Mouse (Mus musculus) heart, postnatal 0 days (tissue): ENCODE measurements at regions not wholly inside any gene's neighbourhood (a gene's known extent, or its start where the extent isn't known, plus 50 kb on each side); places are given as distances from the start of the nearest gene placed in this dataset.

ENCODE experiments used
- ATAC-seq: fragments of 200-750 bp; cut with Nextera tagmentation; 2 replicates; pipeline ENCODE4 v1.8.0; 2017; ENCODE audit warnings: low read depth, moderate number of reproducible peaks, moderate library complexity; ENCODE audit not compliant: insufficient read depth
- DNase-seq: peaks from one replicate; pipeline ENCODE4 v3.0.0-alpha.2; 2016; ENCODE audit warnings: low spot score
- H3K27ac ChIP-seq: fragments of 300-500 bp; sonication (generic); 2 replicates; pipeline ENCODE4 v1.5.1; 2014; ENCODE audit warnings: low read depth, mild to moderate bottlenecking
- H3K27me3 ChIP-seq: fragments of 300-500 bp; sonication (generic); 2 replicates; pipeline ENCODE4 v1.6.1; 2014; ENCODE audit warnings: low read length, mixed read lengths; ENCODE audit not compliant: control insufficient read depth, insufficient read depth
- H3K36me3 ChIP-seq: fragments of 300-500 bp; sonication (generic); replicated peaks from 2 replicates; pipeline ENCODE4 v1.6.1; 2014; ENCODE audit warnings: low read length, mixed read lengths; ENCODE audit not compliant: control insufficient read depth, insufficient read depth
- H3K4me1 ChIP-seq: fragments of 300-500 bp; sonication (generic); 2 replicates; pipeline ENCODE4 v1.6.1; 2014; ENCODE audit warnings: antibody characterized with exemption; ENCODE audit not compliant: control insufficient read depth, insufficient read depth
- H3K4me2 ChIP-seq: fragments of 300-500 bp; sonication (generic); 2 replicates; pipeline ENCODE4 v1.6.1; 2014; ENCODE audit warnings: low read depth, mild to moderate bottlenecking, low read length, moderate library complexity
- H3K4me3 ChIP-seq: fragments of 300-500 bp; sonication (generic); 2 replicates; pipeline ENCODE4 v1.5.1; 2014; ENCODE audit warnings: low read depth, low read length
- H3K9ac ChIP-seq: fragments of 300-500 bp; sonication (generic); replicated peaks from 2 replicates; pipeline ENCODE4 v1.6.1; 2014; ENCODE audit warnings: low read depth, low read length, mixed read lengths
- H3K9me3 ChIP-seq: fragments of 300-500 bp; sonication (generic); replicated peaks from 2 replicates; pipeline ENCODE4 v1.6.1; 2016; ENCODE audit warnings: low read length; ENCODE audit not compliant: control insufficient read depth
- CTCF ChIP-seq: IDR thresholded peaks from 2 replicates; pipeline ENCODE4 v1.5.1; 2016; ENCODE audit warnings: antibody characterized with exemption, control low read depth, low read depth
- EP300 ChIP-seq: IDR thresholded peaks from 2 replicates; pipeline ENCODE4 v1.6.1; 2016; ENCODE audit warnings: antibody characterized with exemption, low read depth
- WGBS: fragments of 180-500 bp; shearing (Covaris S2); extraction: QIAGEN DNeasy Blood & Tissue Kit; methylation state at CpG from one replicate; pipeline ENCODE4 v1.1.7; 2014; 5-methylcytosine and 5-hydroxymethylcytosine counted together

DNA sequence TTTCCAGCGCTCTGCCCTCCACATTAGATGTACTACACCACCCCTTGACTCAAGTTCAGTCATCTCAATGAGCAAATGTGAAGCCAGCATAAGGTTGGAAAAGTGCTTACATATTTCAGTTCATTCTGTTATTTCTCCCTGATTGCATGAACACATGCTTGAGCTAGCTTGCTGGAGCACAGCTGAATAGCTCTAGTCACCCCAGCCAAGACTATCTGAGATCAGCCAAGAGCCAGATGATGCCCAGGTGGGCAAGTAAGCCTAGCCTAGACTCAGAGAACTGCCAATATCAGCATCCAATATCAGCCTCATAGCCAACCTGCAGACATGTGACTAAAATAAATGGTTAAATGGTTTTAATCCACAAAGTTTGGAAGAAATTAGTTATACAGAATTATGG, 484.6 kb upstream of the Rag2 start:
- H3K4me1 ChIP-seq = no peaks in the 10 kb centered on the region
- no peaks in the 10 kb centered on the region for H3K9me3 ChIP-seq
- H3K4me3 ChIP-seq = no peak overlapping the region
- 91% methylated on average over 1 of the region's 1 CpGs for WGBS
- H3K9ac ChIP-seq = no peak overlapping the region
- ATAC-seq (no peak), DNase-seq (no peak)
- H3K36me3 ChIP-seq = no peaks in the 10 kb centered on the region
- TF ChIP-seq EP300 (no peak), CTCF (no peak)
- no peaks in the 10 kb centered on the region for H3K27me3 ChIP-seq
- H3K4me2 ChIP-seq = no peak overlapping the region
- no peak overlapping the region for H3K27ac ChIP-seq

DNA sequence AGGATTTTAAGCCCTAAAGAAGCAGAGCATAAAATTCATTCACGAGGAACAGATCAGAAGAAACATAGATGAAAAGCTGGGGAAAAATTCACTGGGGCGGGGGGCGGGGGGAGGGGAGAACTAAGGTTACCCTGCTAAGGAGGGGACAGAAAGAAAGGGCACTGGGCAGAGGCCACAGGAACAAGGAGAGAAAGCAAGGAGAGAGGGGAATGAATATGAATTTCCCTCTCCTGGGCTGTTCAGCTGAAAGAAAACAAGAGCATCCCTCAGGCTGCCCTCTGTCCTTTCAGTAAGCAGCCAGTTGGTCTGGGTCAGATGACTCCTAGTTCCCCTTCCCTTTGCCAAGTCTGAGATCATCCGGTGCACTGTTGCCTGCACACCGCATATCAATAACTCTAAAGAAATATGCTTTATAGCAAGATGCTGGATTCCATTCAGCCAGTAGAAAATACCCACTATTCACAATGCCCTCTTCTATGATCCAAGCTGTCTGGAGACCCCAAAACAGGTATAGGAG, 467.7 kb upstream of the Rag2 start:
- no peaks in the 10 kb centered on the region for H3K4me1 ChIP-seq
- no peak overlapping the region for H3K4me3 ChIP-seq
- 61% methylated on average over 5 of the region's 5 CpGs for WGBS
- ATAC-seq (no peak), DNase-seq (no peak)
- H3K9me3 ChIP-seq = no peaks in the 10 kb centered on the region
- H3K27me3 ChIP-seq = no peaks in the 10 kb centered on the region
- H3K36me3 ChIP-seq = no peaks in the 10 kb centered on the region
- TF ChIP-seq EP300 (no peak), CTCF (no peak)
- H3K4me2 ChIP-seq = no peak overlapping the region
- H3K9ac ChIP-seq = no peak overlapping the region
- no peak overlapping the region for H3K27ac ChIP-seq

DNA sequence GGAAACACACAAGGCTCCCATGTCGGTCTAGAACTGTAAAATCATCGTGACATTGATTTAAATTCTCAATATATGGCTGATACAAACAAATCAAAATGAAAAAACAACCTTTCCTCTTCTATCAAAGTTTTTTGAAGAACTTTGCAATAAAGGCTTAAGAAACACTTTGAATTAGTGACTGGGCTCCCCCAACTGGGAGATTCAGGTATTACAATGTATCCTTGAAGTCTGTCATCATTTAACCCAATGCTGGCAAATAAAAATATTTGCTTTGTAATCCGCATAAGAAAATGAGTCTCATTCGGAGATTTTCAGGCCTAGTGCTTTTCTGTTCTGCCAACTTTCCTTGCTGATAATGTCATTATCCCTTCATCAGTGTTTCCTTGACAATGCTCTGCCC, 465.2 kb upstream of the Rag2 start:
- WGBS = 23% methylated on average over 4 of the region's 4 CpGs
- no peak for ATAC-seq
- no peak overlapping the region for H3K4me3 ChIP-seq
- peak; percentile 55 for TF ChIP-seq CTCF
- no peak for TF ChIP-seq EP300
- H3K9ac ChIP-seq = no peak overlapping the region
- H3K4me1 ChIP-seq = no peaks in the 10 kb centered on the region
- no peaks in the 10 kb centered on the region for H3K9me3 ChIP-seq
- no peaks in the 10 kb centered on the region for H3K27me3 ChIP-seq
- H3K4me2 ChIP-seq = no peak overlapping the region
- no peak overlapping the region for H3K27ac ChIP-seq
- peak; percentile 11 for DNase-seq
- no peaks in the 10 kb centered on the region for H3K36me3 ChIP-seq

DNA sequence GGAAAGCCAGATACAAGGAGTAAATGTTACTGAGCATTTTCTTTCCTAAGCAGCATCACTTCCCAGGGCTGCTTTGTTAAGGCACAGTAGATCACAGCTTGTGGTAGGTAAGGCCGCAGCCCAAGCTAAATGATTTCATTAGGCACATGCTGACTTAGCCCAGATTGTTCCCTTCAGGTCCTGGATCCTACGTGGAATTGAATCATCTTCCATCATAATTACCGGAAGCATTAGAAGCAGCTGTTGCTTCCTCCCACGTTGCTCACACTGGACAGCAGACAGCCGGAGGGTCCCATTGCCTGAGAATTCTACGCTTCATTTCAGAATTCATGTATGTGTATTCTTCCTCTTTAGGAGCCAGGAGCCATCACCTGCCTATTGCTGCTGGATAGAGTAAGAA, 458.6 kb upstream of the Rag2 start:
- no peak overlapping the region for H3K9ac ChIP-seq

DNA sequence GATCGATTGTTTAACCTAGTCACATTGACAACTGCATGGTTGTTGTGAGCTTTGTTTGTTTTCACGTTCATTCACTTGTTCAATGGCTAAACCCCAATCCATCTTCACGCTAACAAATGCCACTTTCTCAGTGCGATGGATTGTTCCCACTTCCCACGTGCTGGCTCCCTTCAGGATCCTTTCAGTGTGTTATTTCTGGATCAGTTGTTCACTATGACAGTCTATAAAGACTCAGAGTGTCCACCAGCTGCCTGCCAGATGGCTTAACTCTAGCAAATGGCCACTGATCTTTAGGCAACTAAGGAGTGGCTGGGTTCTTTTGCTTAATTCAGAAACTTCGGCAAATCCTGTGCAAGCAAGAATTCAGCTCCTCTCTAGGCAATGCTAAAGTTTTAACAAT, 451.7 kb upstream of the Rag2 start:
- Histone ChIP-seq H3K4me2 (no peak overlapping the region), H3K9ac (no peak overlapping the region), H3K27me3 (no peaks in the 10 kb centered on the region), H3K4me3 (no peak overlapping the region), H3K4me1 (no peaks in the 10 kb centered on the region), H3K9me3 (no peaks in the 10 kb centered on the region), H3K36me3 (no peaks in the 10 kb centered on the region), H3K27ac (no peak overlapping the region)
- no peak for TF ChIP-seq CTCF
- no peak for TF ChIP-seq EP300
- no peak for DNase-seq
- no peak for ATAC-seq
- WGBS = 61% methylated on average over 6 of the region's 6 CpGs

More for the DNA sequence above, 458.6 kb upstream of the Rag2 start:
- 67% methylated on average over 6 of the region's 6 CpGs for WGBS
- ATAC-seq (no peak), DNase-seq (no peak)
- H3K27me3 ChIP-seq = no peaks in the 10 kb centered on the region
- H3K9me3 ChIP-seq = no peaks in the 10 kb centered on the region
- TF ChIP-seq CTCF = no peak
- no peak for TF ChIP-seq EP300
- H3K36me3 ChIP-seq = no peaks in the 10 kb centered on the region
- no peak overlapping the region for H3K4me2 ChIP-seq
- no peak overlapping the region for H3K4me3 ChIP-seq
- H3K27ac ChIP-seq = no peak overlapping the region
- H3K4me1 ChIP-seq = no peaks in the 10 kb centered on the region

DNA sequence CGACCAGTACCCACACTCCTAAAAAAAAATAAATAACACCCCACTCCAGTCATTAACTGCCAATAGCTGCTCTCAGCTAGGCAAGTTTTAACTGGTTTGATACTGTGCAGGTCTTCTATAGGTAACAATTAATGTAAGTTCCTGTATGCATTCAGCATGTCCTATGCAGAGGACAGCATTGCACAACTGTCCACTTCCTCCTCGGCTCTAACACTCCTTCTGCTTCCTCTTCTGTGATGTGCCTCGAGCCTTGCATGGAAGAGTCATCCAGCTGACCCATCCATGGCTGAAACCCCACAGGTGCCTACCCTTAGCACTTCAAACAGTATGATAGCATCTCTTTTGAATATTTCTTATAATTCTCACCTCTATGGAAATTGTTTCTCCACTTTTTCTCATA, 449.4 kb upstream of the Rag2 start:
- 68% methylated on average over 3 of the region's 3 CpGs for WGBS
- H3K9me3 ChIP-seq = no peaks in the 10 kb centered on the region
- H3K4me3 ChIP-seq = no peak overlapping the region
- no peak for ATAC-seq
- TF ChIP-seq EP300 = no peak
- no peak for TF ChIP-seq CTCF
- H3K27ac ChIP-seq = no peak overlapping the region
- no peak overlapping the region for H3K4me2 ChIP-seq
- H3K4me1 ChIP-seq = no peaks in the 10 kb centered on the region
- H3K9ac ChIP-seq = no peak overlapping the region
- no peaks in the 10 kb centered on the region for H3K36me3 ChIP-seq
- DNase-seq = no peak
- no peaks in the 10 kb centered on the region for H3K27me3 ChIP-seq
